Mouse (Mus musculus) large intestine, adult 2 months (tissue): Measurements from ENCODE around the gene Polr2g. TPM values are rescaled to one million over a fixed set of nuclear protein-coding genes. Genes with fewer than 3 reads are reported as not detected.

Source experiments
- DNase-seq: peaks from one replicate; pipeline ENCODE4 v3.0.0-alpha.2; 2012; ENCODE audit warnings: low read depth, low spot score
- WGBS: fragments of 180-500 bp; shearing (Covaris S2); methylation state at CpG from one replicate; pipeline ENCODE4 v1.1.7; 2018; 5-methylcytosine and 5-hydroxymethylcytosine counted together
- polyA plus RNA-seq: library from polyadenylated mRNA; depleted of rRNA; stranded (reverse); fragments of >200 nt; gene quantifications from 2 replicates; pipeline ENCODE4 v1.2.3, GENCODE M21; 2012; rRNA removed

Polr2g gene
- polyA plus RNA-seq, 1 experiment, result 53.1 TPM

DNA sequence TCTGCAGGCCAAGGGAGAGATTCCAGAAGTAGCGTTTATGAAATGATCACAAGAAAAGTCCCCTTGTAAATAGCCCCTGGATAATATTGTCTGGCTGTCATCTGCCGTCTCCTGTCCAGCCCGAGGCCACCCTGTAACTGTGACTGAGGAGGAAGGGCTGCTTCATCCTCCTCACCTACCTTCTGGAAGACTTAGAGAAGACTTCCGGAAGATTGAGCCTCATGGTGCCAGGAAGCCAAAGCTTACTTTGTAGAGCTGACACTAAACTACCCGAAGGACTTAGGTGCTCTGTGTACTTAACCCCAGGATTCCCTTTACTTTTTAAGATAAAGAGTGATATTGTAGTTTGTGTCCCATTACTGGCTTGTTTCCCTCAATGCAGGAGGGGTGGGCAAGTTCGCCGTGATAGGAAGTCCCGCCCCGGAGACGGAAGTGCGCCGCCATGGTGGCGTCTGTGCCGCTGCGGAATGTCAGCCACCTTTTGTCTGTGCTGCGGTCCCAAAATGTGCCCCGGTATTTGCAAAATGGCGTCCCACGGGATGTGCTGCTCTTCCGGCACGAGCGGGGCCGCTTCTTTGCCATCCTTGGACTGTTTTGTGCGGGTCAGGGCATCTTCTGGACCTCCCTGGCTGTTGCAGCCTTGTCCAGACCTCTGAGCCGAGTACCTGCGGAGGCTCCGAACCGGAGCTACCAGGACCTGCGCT, 27.7 kb downstream of the Polr2g start, which contains the start of gene Tmem223:
TSS of gene Tmem223 (plus strand) at position 430 of the 704 bp plus-strand sequence.
- DNase-seq, result peak; percentile 52

DNA sequence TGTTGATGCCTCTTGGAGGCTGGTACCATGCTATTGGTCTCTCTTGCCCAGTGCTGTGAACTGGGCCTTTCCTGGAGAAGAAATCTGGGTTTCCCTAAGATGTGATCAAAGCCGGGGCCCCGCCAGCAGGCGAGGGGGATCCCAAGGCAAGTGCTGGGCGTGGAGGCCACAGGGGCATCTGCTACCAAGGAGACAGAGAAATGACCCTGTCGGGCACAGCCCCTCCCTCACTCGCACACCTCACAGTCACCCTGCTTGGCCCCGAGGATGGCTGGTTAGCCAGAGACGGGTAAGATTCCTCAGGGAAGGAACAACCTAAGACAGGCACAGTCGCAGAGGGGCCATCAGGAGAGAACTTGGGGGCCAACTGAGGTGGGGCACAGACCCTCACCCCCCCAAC, 32.8 kb downstream of the Polr2g start:
- no peak for DNase-seq
- WGBS, result 96% methylated on average over 9 of the region's 9 CpGs

More for the DNA sequence above, 27.7 kb downstream of the Polr2g start, which contains the start of gene Tmem223:
- 10% methylated on average over 29 of the region's 29 CpGs for WGBS

DNA sequence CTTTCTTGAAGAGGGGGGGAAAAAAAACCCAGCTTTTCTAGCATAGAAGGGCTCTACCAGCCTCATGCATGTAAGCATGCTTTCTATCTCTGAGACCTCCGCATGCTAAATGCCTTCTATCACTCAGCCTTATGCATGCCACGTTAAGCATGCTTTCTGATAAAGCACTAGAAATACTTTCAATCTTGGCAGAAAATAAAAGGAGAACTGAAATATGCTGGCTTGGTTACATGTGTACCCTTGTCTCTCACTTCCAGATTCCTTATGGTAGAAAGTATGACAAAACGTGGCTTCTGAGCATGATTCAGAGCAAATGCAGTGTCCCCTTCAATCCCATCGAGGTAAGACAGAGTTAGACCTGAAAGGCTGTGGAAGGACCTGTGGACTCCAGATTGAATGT, 35.1 kb downstream of the Polr2g start:
- no peak for DNase-seq
- 84% methylated on average over 4 of the region's 4 CpGs for WGBS

DNA sequence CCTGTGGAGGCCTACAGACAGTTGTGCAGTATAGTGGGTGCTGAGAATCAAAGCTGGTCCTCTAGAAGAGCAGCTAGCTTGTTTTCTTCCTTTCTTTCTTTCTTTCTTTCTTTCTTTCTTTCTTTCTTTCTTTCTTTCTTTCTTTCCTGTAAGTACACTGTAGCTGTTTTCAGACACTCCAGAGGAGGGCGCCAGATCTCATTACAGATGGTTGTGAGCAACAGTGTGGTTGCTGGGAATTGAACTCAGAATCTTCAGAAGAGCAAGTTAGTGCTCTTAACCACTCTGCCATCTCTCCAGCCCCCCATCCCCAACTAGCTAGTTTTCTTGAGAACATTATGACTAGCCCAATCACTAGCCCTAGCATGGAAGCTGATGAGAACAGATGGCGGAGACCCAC, 37.6 kb downstream of the Polr2g start:
- 93% methylated on average over 2 of the region's 2 CpGs for WGBS
- no peak for DNase-seq

DNA sequence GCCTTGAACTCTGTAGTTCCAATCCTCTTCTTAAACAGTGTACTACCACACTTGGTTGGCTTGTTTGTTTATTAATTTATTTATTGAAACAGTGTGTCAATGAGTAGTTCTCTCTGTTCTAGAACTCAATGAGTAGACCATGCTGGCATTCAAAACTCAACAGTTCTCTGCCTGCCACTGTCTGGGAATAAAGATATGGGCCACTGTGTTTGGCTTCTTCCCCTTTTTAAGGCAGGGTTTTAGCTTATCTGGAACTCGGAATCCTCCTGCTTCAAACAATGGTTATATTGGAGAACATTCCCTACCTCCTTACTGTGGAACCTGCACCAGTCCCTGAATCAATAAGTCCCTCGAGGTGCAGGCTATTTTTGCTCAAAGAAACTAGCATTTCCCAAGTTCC, 39.5 kb downstream of the Polr2g start:
- no peak for DNase-seq
- 70% methylated on average over 2 of the region's 2 CpGs for WGBS

DNA sequence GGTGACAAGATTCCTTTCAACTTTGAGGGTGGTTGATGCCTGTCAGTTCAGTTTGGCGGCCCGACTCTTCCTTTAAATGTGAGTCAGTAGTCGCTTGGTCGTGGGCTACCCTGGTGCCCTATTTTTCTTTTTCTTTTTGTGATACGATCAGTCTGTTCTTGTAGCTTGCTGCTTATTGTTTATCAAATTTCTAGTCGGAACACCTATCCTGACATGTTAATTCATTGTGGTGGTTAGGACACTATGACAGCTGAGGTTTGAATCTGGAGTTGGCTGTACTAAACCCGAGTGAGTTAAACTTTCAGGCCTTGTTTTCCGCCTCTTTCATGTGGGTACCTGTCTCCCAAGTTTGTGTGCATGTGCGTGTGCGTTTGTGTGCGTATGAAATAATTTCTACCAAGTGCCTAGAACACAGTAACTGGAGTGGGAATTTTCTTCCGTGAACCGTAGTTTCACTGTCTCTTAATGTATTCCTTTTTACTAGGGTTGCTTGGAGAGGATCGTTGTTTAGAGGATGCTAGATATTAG, 40.8 kb downstream of the Polr2g start:
- 1% methylated on average over 14 of the region's 14 CpGs for WGBS
- DNase-seq, result no peak

DNA sequence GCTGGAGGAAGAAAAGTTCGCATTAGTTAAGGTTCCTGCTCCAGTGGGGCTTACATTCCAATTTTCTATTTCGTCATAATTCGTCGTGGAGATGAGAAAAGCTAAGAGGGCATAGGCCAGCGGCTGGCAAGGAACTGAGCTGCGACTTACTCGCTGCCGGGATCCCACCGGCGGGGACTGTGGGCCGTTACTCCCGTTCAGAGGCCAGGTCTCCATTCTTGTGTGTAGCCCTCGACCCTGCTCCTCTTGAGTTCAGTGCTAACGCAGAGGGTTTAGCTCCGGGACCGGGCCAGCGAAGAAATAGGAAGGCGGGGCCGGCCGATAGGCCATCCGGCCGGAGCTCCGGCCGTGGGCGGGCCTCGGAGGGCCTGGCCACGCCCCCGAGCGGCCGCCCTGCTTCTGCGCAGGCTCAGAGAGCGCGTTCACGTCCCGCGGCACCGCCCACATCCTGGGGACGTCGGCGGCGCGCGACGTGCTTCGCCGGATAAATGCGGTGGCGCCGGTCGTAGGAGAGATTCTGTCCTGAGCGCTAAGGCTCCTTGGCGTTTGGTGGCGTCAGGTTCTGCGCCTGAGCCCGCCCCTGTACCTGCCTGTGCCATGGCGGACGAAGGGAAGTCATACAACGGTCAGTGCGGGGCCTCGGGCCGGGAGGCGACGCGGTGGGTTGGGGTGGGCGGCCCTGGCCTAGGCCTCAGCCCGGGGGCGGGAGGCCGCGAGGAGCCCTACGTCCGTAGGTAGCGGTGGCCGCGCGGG, 41.6 kb downstream of the Polr2g start, which contains the start of gene Nxf1:
TSS of gene Nxf1 (plus strand) at position 439 of the 753 bp plus-strand sequence.
- under 1% methylated on average over 75 of the region's 75 CpGs for WGBS
- peak; percentile 67 for DNase-seq

DNA sequence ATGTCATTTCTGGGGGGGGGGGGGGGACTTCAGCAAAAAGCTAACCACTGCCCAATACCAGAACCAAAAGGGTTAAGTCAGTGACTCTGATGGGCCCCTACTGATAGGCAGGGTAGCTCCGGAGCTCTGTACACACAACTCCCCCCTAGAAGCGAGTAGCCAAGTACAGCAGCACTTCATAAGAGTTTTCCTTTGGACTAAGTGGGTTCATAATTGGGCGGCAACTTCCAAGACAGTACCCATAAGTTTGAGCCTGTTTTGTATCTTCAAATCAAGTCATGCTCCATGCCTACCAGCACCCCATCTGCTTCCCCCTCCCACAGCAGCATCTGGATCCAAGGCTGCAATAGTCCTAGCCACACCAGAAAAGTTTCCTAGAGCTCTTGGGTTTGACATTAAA, 42.7 kb downstream of the Polr2g start:
- WGBS, result 57% methylated on average over 3 of the region's 3 CpGs
- DNase-seq, result no peak

DNA sequence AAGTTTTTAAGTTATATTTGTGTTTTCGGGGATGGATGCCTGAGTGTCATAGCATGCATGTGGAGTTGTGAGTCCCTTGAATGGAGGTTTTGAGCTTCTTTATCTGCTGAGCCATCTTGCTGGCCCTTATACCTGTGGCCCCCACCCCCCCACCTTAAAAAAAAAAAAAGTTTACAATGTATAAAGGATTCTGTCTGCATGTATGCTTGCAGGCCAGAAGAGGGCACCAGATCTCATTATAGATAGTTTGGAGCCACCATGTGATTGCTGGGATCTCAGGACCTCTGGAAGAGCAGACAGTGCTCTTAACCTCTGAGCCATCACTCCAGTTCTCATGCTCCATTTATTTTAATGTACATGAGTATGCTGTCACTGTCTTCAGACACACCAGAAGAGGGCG, 51.0 kb downstream of the Polr2g start:
- WGBS, result 69% methylated on average over 2 of the region's 2 CpGs
- DNase-seq, result no peak

DNA sequence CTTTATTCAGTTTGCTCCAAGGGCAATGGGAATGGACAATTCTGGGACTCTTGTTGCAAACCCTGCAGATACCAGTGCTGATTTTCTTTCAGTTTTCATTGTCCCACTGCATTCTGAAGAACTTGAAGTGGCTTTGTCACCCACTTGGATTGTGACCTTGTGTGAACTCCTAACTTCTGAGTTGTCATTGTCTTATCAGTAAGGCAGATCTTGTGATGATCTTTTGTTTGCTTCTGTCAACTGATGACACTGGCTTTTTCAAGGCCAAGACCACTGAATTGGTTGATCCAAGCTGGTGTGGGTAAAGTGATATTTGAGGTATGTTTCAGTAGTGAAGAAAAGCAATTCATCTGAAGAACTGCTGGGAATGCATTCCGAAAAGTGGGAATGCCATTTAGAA, 53.0 kb downstream of the Polr2g start:
- WGBS, result 89% methylated on average over 1 of the region's 1 CpGs

More for the DNA sequence above, 53.0 kb downstream of the Polr2g start:
- DNase-seq, result no peak

Other genes with a start within 250 kb of the Polr2g start
- gene Slc22a8, start 207.3 kb downstream of the Polr2g start, polyA plus RNA-seq, result not detected in 2 replicates
- gene Slc22a6, start 180.5 kb downstream of the Polr2g start, polyA plus RNA-seq, result not detected in 2 replicates
- 2.7 and 3.2 TPM in 2 replicates for gene Chrm1, start 134.8 kb downstream of the Polr2g start, polyA plus RNA-seq
- 194 and 323 TPM in 2 replicates for gene Slc3a2, start 75.2 kb downstream of the Polr2g start, polyA plus RNA-seq
- 33.3 and 39.9 TPM in 2 replicates for gene Wdr74, start 62.8 kb downstream of the Polr2g start, polyA plus RNA-seq
- not detected in 2 replicates for gene 1700092M07Rik, start 57.9 kb downstream of the Polr2g start, polyA plus RNA-seq
- gene Stx5a, start 57.2 kb downstream of the Polr2g start, polyA plus RNA-seq, result 71.7 and 97.3 TPM in 2 replicates
- gene Nxf1, start 41.5 kb downstream of the Polr2g start, polyA plus RNA-seq, result 79.1 and 92.6 TPM in 2 replicates
- gene Tmem223, start 27.6 kb downstream of the Polr2g start, polyA plus RNA-seq, result 107 and 131 TPM in 2 replicates
- gene Tmem179b, start 24.1 kb downstream of the Polr2g start, polyA plus RNA-seq, result 107 and 122 TPM in 2 replicates
- 7.8 and 8.1 TPM in 2 replicates for gene Taf6l, start 12.2 kb downstream of the Polr2g start, polyA plus RNA-seq
- 1.8 TPM in 2 replicates for gene Zbtb3, start 4.0 kb upstream of the Polr2g start, polyA plus RNA-seq
- gene Ttc9c, start 20.8 kb upstream of the Polr2g start, polyA plus RNA-seq, result 14.8 and 23.6 TPM in 2 replicates
- gene Hnrnpul2, start 21.4 kb upstream of the Polr2g start, polyA plus RNA-seq, result 16.3 and 21.8 TPM in 2 replicates
- gene AC129217.1, start 31.2 kb upstream of the Polr2g start, polyA plus RNA-seq, result 2.4 and 4.4 TPM in 2 replicates
- gene Bscl2, start 38.9 kb upstream of the Polr2g start, polyA plus RNA-seq, result 79.8 and 82.1 TPM in 2 replicates
- 1.4 and 1.6 TPM in 2 replicates for gene Gng3, start 40.6 kb upstream of the Polr2g start, polyA plus RNA-seq
- gene Lrrn4cl, start 52.2 kb upstream of the Polr2g start, polyA plus RNA-seq, result 0.74 and 0.84 TPM in 2 replicates
- gene Ubxn1, start 72.9 kb upstream of the Polr2g start, polyA plus RNA-seq, result 82.6 and 86.1 TPM in 2 replicates
- gene Uqcc3, start 82.3 kb upstream of the Polr2g start, polyA plus RNA-seq, result 19.7 and 23.4 TPM in 2 replicates
- 2.2 and 2.3 TPM in 2 replicates for gene Lbhd1, start 85.2 kb upstream of the Polr2g start, polyA plus RNA-seq
- not detected in 2 replicates for gene Gm49403, start 85.4 kb upstream of the Polr2g start, polyA plus RNA-seq
- gene 1810009A15Rik, start 90.3 kb upstream of the Polr2g start, polyA plus RNA-seq, result 17.7 and 21.0 TPM in 2 replicates
- not detected in 2 replicates for gene Gm49416, start 90.3 kb upstream of the Polr2g start, polyA plus RNA-seq
- gene Ints5, start 94.4 kb upstream of the Polr2g start, polyA plus RNA-seq, result 24.4 and 26.9 TPM in 2 replicates
- gene Ganab, start 99.5 kb upstream of the Polr2g start, polyA plus RNA-seq, result 104 and 157 TPM in 2 replicates
- 66.6 and 72.2 TPM in 2 replicates for gene B3gat3, start 121.8 kb upstream of the Polr2g start, polyA plus RNA-seq
- 6.8 and 8.9 TPM in 2 replicates for gene Rom1, start 130.8 kb upstream of the Polr2g start, polyA plus RNA-seq
- gene Eml3, start 131.0 kb upstream of the Polr2g start, polyA plus RNA-seq, result 24.3 and 32.1 TPM in 2 replicates
- gene Mta2, start 143.3 kb upstream of the Polr2g start, polyA plus RNA-seq, result 30.6 and 32.3 TPM in 2 replicates
- 13.6 and 18.5 TPM in 2 replicates for gene Tut1, start 155.3 kb upstream of the Polr2g start, polyA plus RNA-seq
- gene Eef1g, start 168.5 kb upstream of the Polr2g start, polyA plus RNA-seq, result 302 and 315 TPM in 2 replicates
- gene Ahnak, start 190.7 kb upstream of the Polr2g start, polyA plus RNA-seq, result 11.2 and 19.9 TPM in 2 replicates